Mouse (Mus musculus) erythroblast, embryonic 14.5 days (primary cell): Measurements from ENCODE around the gene Actr3.

Experiments
- GATA1 ChIP-seq: IDR thresholded peaks from 2 replicates; pipeline ENCODE4 v1.6.1; 2012; ENCODE audit warnings: low read length, inconsistent platforms, mixed read lengths
- TAL1 ChIP-seq: IDR thresholded peaks from 3 replicates; pipeline ENCODE4 v1.6.1; 2012; ENCODE audit warnings: low read length, inconsistent platforms, mixed read lengths

DNA sequence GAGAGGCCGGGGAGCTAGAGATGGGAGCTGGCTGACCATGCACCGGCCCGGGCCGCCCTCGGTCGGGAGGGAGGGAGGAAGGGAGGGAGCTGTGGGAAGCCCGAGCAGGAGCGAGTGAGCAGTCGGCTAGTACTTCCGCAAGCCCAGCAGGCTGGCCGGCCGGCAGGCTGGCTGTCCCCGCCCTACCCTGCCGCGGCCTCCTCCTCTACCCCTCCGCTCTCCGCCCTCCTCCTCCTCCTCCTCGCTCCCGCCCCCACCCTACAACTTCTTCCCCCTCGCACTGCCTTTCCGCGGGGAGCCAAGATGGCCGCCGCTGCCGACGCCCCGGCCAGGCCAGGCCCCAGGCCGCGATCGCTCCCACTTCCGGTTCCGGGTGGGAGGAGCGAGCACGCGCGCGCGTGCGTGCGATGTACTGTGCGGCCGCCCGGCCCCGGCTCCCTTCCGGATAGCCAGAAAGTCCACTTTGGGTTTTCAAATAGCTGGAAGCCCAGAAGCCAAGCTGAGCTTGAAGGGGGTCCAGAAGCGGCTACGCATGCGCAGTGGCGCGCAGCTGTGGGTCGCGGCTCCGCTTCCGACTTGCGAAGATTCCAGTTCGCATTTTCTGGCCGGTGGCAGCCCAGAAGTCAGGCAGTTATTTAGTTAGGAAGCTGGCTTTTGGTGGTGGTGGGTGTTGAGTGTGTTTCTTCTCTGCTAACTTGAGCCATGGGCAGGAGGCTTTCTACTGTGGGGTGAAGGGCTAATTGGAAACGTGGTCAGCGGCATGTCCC lies at the start of gene Actr3:
- TF ChIP-seq GATA1 (no peak), TAL1 (no peak)
